Mouse (Mus musculus): ENCODE measurements around the gene Arhgap31.

DNA sequence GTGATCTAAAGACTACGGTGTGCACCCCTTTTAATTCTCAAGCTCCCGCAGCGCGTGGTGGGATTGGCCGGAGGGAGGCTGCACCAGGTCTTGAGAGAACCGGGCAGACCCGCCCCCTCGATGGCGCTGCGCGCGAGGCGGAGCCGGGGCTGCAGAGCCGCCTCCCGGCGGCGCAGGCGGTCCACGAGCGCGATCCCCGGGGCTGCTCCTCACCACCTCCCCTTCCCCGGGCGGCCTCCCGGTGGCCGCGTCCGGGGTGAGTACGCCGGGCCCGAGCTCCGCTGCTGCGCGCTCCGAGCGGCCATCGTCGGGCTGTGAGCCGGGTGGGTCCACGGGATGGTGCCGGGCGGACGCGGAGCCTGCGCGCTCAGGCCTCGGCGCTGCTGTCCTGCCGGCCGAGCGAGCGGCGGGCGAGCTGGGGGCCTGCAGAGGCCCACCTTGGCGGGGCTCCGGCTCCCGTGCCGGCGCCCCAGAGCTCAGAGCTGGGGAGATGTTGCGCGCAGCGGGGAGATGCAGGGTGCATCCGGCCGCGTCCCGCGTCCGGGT lies 29.1 kb upstream of the Arhgap31 start, which contains the start of gene B4galt4:
- TF ChIP-seq CTCF (IDR thresholded peaks at IDR 0.05; ENCODE audit: borderline replicate concordance, extremely low read depth, insufficient read depth, insufficient read length) (no peak), POLR2A (IDR thresholded peaks at IDR 0.05; ENCODE audit: borderline replicate concordance, extremely low read depth, insufficient read depth, insufficient read length, poor library complexity, severe bottlenecking) (peak; percentile 90)
